Mouse (Mus musculus) left cerebral cortex, adult 2 months (tissue): Measurements from ENCODE around the gene Akap12. TPM values are rescaled to one million over a fixed set of nuclear protein-coding genes. Genes with fewer than 3 reads are reported as not detected.

ENCODE experiments used
- DNase-seq, 2 experiments: peaks; one replicate each; pipeline ENCODE4 v3.0.0; 2021 to 2022; ENCODE audit warnings: low spot score in 2 of 2, mixed read lengths in 1 of 2; ENCODE audit errors: extremely low spot score in 1 of 2
- H3K27ac ChIP-seq: fragments of 200-600 bp; 2 replicates; pipeline ENCODE4 v1.8.1; 2022
- H3K4me3 ChIP-seq: fragments of 200-600 bp; 2 replicates; pipeline ENCODE4 v1.8.1; 2022
- CTCF ChIP-seq: fragments of 200-600 bp; IDR thresholded peaks from 2 replicates; pipeline ENCODE4 v1.8.1; 2022; ENCODE audit warnings: antibody characterized with exemption, mild to moderate bottlenecking, moderate library complexity
- intact Hi-C: fragments of 180-260 bp; cut with DNase I; formaldehyde crosslinking; loops from one replicate; pipeline ENCODE4 v1.15.1; 2025
- long read RNA-seq, 2 experiments: library from polyadenylated mRNA; stranded (forward); transcript quantifications; one replicate each; pipeline ENCODE4 v2.0.0; 2021; ENCODE audit warnings: borderline mapping rate in 2 of 2
- total RNA-seq, 2 experiments: library from RNA; stranded (reverse); gene quantifications; 2 replicates each; pipeline ENCODE4 v1.2.3; 2021

Gene Akap12
- total RNA-seq = 10 to 100 TPM; 17.2 to 19.9 TPM
- long read RNA-seq, experiment 1, full-length matches to known transcripts = 5 of 21 reads
- long read RNA-seq, experiment 1, partial matches to known transcripts = 2 of 21 reads
- long read RNA-seq, experiment 1, other reads (novel, unspliced or antisense) = 14 of 21 reads
- long read RNA-seq, experiment 2, full-length matches to known transcripts = 9 of 23 reads
- long read RNA-seq, experiment 2, partial matches to known transcripts = 2 of 23 reads
- long read RNA-seq, experiment 2, other reads (novel, unspliced or antisense) = 12 of 23 reads

GRCm38 (mm10) chr10:4266041-4266930, at the start of gene Akap12:
TSS of gene Akap12 (plus strand) at chr10:4266380.
- no peak for TF ChIP-seq CTCF
- peak; percentile 25 to 46 for DNase-seq
- intact Hi-C loops = loop anchor here (5.0 kb wide), 1 partner anchor 66 kb away; no protein-coding TSS in a partner anchor
- H3K4me3 ChIP-seq = peak within 1 kb of the TSS; percentile 73
- peak within 1 kb of the TSS; percentile 77 for H3K27ac ChIP-seq

- intact Hi-C loops = no loop called here
- no peak for DNase-seq
- Histone ChIP-seq H3K4me3 (no peak overlapping the region), H3K27ac (no peak overlapping the region)
- no peak for TF ChIP-seq CTCF
These were observed 35.4 kb upstream of the Akap12 start for GRCm38 (mm10) chr10:4230563-4231359.

- intact Hi-C loops = no loop called here
These were observed 33.1 kb upstream of the Akap12 start for GRCm38 (mm10) chr10:4233102-4233501.

GRCm38 (mm10) chr10:4239794-4240574, 26.2 kb upstream of the Akap12 start:
- Histone ChIP-seq H3K27ac (no peak overlapping the region), H3K4me3 (no peak overlapping the region)
- no peak for DNase-seq
- TF ChIP-seq CTCF = no peak
- intact Hi-C loops = no loop called here

More at GRCm38 (mm10) chr10:4233102-4233501, 33.1 kb upstream of the Akap12 start:
- DNase-seq = peak; percentile 22 to 37
- no peak overlapping the region for H3K4me3 ChIP-seq
- TF ChIP-seq CTCF = no peak
- no peak overlapping the region for H3K27ac ChIP-seq

GRCm38 (mm10) chr10:4243591-4244300, 22.4 kb upstream of the Akap12 start:
- H3K27ac ChIP-seq = no peak overlapping the region
- intact Hi-C loops = no loop called here
- DNase-seq = no peak
- no peak overlapping the region for H3K4me3 ChIP-seq
- no peak for TF ChIP-seq CTCF

- no peak for TF ChIP-seq CTCF
- Histone ChIP-seq H3K27ac (no peak overlapping the region), H3K4me3 (no peak overlapping the region)
- DNase-seq = no peak
- intact Hi-C loops = no loop called here
These were observed 20.4 kb upstream of the Akap12 start for GRCm38 (mm10) chr10:4245812-4246211.

GRCm38 (mm10) chr10:4246407-4246806, 19.8 kb upstream of the Akap12 start:
- Histone ChIP-seq H3K4me3 (no peak overlapping the region), H3K27ac (no peak overlapping the region)
- no peak for TF ChIP-seq CTCF
- no peak for DNase-seq
- intact Hi-C loops = no loop called here

GRCm38 (mm10) chr10:4249235-4249845, 16.8 kb upstream of the Akap12 start:
- TF ChIP-seq CTCF = no peak
- no peak for DNase-seq
- Histone ChIP-seq H3K4me3 (no peak overlapping the region), H3K27ac (no peak overlapping the region)
- intact Hi-C loops = no loop called here

- DNase-seq = no peak
- TF ChIP-seq CTCF = no peak
- Histone ChIP-seq H3K4me3 (no peak overlapping the region), H3K27ac (no peak overlapping the region)
- intact Hi-C loops = no loop called here
These were observed 15.5 kb upstream of the Akap12 start for GRCm38 (mm10) chr10:4250681-4251080.

- no peak overlapping the region for H3K27ac ChIP-seq
- TF ChIP-seq CTCF = no peak
- intact Hi-C loops = no loop called here
These were observed 12.6 kb upstream of the Akap12 start for GRCm38 (mm10) chr10:4253613-4254012.

More at GRCm38 (mm10) chr10:4253613-4254012, 12.6 kb upstream of the Akap12 start:
- H3K4me3 ChIP-seq = no peak overlapping the region
- DNase-seq = no peak
